Mouse (Mus musculus) stomach, postnatal 0 days (tissue): ENCODE measurements around the gene Atoh8.

Source experiments
- CTCF ChIP-seq: IDR thresholded peaks from 2 replicates; pipeline ENCODE4 v1.5.1; 2016; ENCODE audit warnings: antibody characterized with exemption, low read depth, mild to moderate bottlenecking, moderate library complexity
- EP300 ChIP-seq: optimal IDR thresholded peaks from 2 replicates; pipeline ENCODE3; 2016; ENCODE audit warnings: antibody characterized with exemption

DNA sequence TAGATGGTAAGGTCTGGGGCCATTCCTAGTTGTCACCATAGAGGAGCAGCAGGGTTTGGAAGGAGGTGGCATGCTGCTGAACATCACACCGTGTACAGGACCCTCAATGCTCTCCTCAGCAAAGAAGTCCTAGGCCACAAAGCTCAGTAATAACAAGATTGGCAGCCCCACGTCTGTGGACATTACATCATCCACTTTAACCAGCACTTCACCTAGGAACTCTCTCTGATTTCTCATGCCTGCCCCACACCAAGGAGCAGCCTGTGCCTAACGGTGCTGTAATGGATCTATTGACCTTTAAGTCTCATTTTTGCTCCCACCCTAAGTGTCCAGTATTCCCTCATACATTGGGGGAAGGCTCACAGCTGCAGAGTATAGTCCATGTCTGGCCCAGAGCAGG is 9.7 kb downstream of the Atoh8 start:
- TF ChIP-seq CTCF (no peak), EP300 (no peak)
